Mouse (Mus musculus) adrenal gland, postnatal 10 days (tissue): ENCODE results near the gene Vcan. TPM values are rescaled to one million over a fixed set of nuclear protein-coding genes. Genes with fewer than 3 reads are reported as not detected.

Source experiments
- total RNA-seq, 2 experiments: library from RNA; stranded (reverse); gene quantifications; 2 replicates each; pipeline ENCODE4 v1.2.3; 2021

The Vcan gene
- total RNA-seq, 2 experiments from 2014 or later: 14.4 to 16.1 TPM

Other genes with a start within 250 kb of the Vcan start
- 1 to 10 TPM; 4.0 to 4.6 TPM for gene Hapln1, start 202.7 kb downstream of the Vcan start, total RNA-seq